Mouse (Mus musculus): ENCODE data around the gene Tcf12.

DNA sequence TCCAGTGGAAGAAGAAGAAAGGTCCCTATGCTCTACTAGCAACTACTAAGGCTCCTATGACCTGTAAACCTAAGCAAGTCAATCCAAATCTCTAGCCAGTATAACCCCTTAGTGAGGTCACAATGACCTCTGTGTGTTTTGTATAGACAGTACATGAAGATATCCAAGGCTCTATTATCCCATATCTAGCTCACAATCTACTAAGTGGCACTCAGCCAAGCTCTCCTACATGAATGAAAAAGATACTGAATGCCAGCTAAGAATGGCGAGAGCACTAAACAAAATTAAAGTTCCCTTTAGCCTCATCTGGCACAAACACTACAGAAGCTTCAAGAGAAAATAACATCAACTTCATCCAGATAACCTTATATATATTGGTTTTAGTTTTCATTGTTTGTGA lies 103.0 kb downstream of the Tcf12 start:
- TF ChIP-seq CTCF (IDR thresholded peaks at IDR 0.05; ENCODE audit: extremely low read depth, insufficient read depth, insufficient read length, insufficient replicate concordance) (no peak), POLR2A (IDR thresholded peaks at IDR 0.05; ENCODE audit: low read depth, low read length) (no peak)

Measured in spleen, adult 2 months (tissue).